Comparison of ENCODE assay signal across 9 mouse cellular contexts in the genomic region with DNA sequence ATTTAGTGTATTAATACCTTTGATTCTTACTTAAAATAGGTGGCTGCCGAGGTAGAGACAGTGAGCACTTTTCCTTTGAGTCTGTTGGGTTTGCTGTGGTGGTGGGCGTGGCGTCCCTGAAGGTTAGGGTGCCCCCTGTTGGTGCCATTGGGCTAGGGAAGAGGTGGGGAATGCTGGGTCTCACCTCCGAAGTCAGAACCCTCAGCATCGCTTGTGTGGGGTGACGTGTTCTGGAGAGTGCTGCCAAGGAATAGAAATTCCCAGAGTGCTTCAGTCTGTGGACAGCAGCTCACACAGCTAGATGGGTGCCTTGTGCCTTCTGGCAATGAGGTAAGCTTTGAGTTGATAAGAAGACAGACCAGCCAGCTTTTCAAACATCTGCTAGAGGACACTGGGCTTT.
DNase-seq lines count a peak whose midpoint lies in the region; ATAC-seq and TF ChIP-seq lines count a peak whose summit lies in the region.
"Had no signal": no experiment of that assay in that cellular context is flagged by ENCODE, and none has a peak within 500 bp of the region (broad histone marks: within the 10 kb centered on the region; RNA-seq: fewer than 3 reads in every experiment).

No protein-coding gene starts in this region.

- TF ChIP-seq POLR2A in ES-Bruce4 (IDR thresholded peaks at IDR 0.05; ENCODE audit: insufficient read depth, low read length) = no peak

- peak overlapping the region; percentile 8; the same call in 1 of the 2 replicates for H3K27ac ChIP-seq in heart, embryonic 15.5 days
- no peak overlapping the region for H3K27ac ChIP-seq in heart, embryonic 10.5 days
- H3K27ac ChIP-seq in ES-Bruce4 (ENCODE audit: insufficient read depth, low read length) = no peak overlapping the region
- no peak overlapping the region for H3K27ac ChIP-seq in kidney, embryonic 15.5 days

- H3K4me3 ChIP-seq in heart, embryonic 15.5 days = no peak overlapping the region
- H3K4me3 ChIP-seq in heart, embryonic 10.5 days = no peak overlapping the region
- H3K4me3 ChIP-seq in ES-Bruce4 (ENCODE audit: low read depth, low read length) = no peak overlapping the region
- H3K4me3 ChIP-seq in kidney, embryonic 15.5 days (replicated peaks) = no peak overlapping the region

- H3K36me3 ChIP-seq in heart, embryonic 15.5 days = no peaks in the 10 kb centered on the region
- no peaks in the 10 kb centered on the region for H3K36me3 ChIP-seq in heart, embryonic 10.5 days
- H3K36me3 ChIP-seq in ES-Bruce4 (ENCODE audit: control insufficient read depth, insufficient read depth, low read length, poor library complexity, severe bottlenecking) = no peaks in the 10 kb centered on the region
- H3K36me3 ChIP-seq in kidney, embryonic 15.5 days = no peaks in the 10 kb centered on the region

- no peaks in the 10 kb centered on the region for H3K27me3 ChIP-seq in heart, embryonic 15.5 days
- no peaks in the 10 kb centered on the region for H3K27me3 ChIP-seq in heart, embryonic 10.5 days (ENCODE audit: insufficient read depth, poor library complexity, severe bottlenecking)
- H3K27me3 ChIP-seq in ES-Bruce4 (ENCODE audit: control insufficient read depth, insufficient read depth, low read length, poor library complexity, severe bottlenecking) = no peaks in the 10 kb centered on the region
- H3K27me3 ChIP-seq in kidney, embryonic 15.5 days = no peaks in the 10 kb centered on the region

- 56% methylated on average over 6 of the region's 6 CpGs for WGBS in heart, embryonic 15.5 days
- 61% methylated on average over 6 of the region's 6 CpGs for WGBS in heart, embryonic 10.5 days
- 78% methylated on average over 6 of the region's 6 CpGs for WGBS in kidney, embryonic 15.5 days

- no peak overlapping the region for H3K9ac ChIP-seq in heart, embryonic 15.5 days
- no peak overlapping the region for H3K9ac ChIP-seq in ES-Bruce4 (ENCODE audit: low read depth, poor library complexity, severe bottlenecking)
- no peak overlapping the region for H3K9ac ChIP-seq in kidney, embryonic 15.5 days

- TF ChIP-seq EP300 in ES-Bruce4 (IDR thresholded peaks at IDR 0.05; ENCODE audit: insufficient read depth, low read depth, low read length) = no peak

- peak; percentile 58; the same call in 1 of the 2 replicates for ATAC-seq in heart, embryonic 15.5 days (replicated peaks; ENCODE audit: insufficient number of reproducible peaks, insufficient read depth, low FRiP score, low read depth)
- no peak for ATAC-seq in kidney, embryonic 15.5 days (replicated peaks; ENCODE audit: low FRiP score)

- H3K9me3 ChIP-seq in heart, embryonic 15.5 days (replicated peaks) = no peaks in the 10 kb centered on the region
- H3K9me3 ChIP-seq in heart, embryonic 10.5 days = no peaks in the 10 kb centered on the region
- no peaks in the 10 kb centered on the region for H3K9me3 ChIP-seq in ES-Bruce4 (replicated peaks; ENCODE audit: control insufficient read depth, insufficient read depth, low read length, poor library complexity, severe bottlenecking)
- H3K9me3 ChIP-seq in kidney, embryonic 15.5 days (replicated peaks) = no peaks in the 10 kb centered on the region

- peaks cover 28% of the 10 kb centered on the region for H3K4me1 ChIP-seq in heart, embryonic 15.5 days (replicated peaks)
- peaks cover 3% of the 10 kb centered on the region; the same call in 1 of the 2 replicates for H3K4me1 ChIP-seq in heart, embryonic 10.5 days
- H3K4me1 ChIP-seq in ES-Bruce4 (ENCODE audit: control insufficient read depth, insufficient read depth, low read length) = no peaks in the 10 kb centered on the region
- peaks cover 47% of the 10 kb centered on the region for H3K4me1 ChIP-seq in kidney, embryonic 15.5 days

- no peak overlapping the region for H3K4me2 ChIP-seq in heart, embryonic 15.5 days
- H3K4me2 ChIP-seq in kidney, embryonic 15.5 days = no peak overlapping the region

- no peak for DNase-seq in heart, embryonic 10.5 days (ENCODE audit: low spot score)
- peak; percentile 34 for DNase-seq in c-Kit-positive CD71-positive TER-119-positive erythroid progenitor cells, embryonic 14.5 days (ENCODE audit: low spot score)
- peak; percentile 48 for DNase-seq in lung, postnatal 36 days
- no peak for DNase-seq in layer of hippocampus, postnatal 36 days
- DNase-seq in embryo, embryonic 10 days (ENCODE audit: low spot score) = no peak
- DNase-seq: midbrain, embryonic 14.5 days had no signal

- TF ChIP-seq CTCF in ES-Bruce4 (IDR thresholded peaks at IDR 0.05; ENCODE audit: low read depth, low read length) = peak; percentile 56

Comparison
In these comparisons a context has a peak if more than half of its experiments do, and no peak if none do; other contexts are left out.
1. DNase-seq: peak in c-Kit-positive CD71-positive TER-119-positive erythroid progenitor cells, embryonic 14.5 days (single experiment) and lung, postnatal 36 days (single experiment); none in heart, embryonic 10.5 days (single experiment), layer of hippocampus, postnatal 36 days (0 of 2) and embryo, embryonic 10 days (single experiment).